Mouse (Mus musculus): ENCODE measurements around the gene Ggnbp2. TPM values are rescaled to one million over a fixed set of nuclear protein-coding genes. Genes with fewer than 3 reads are reported as not detected.
A peak's percentile ranks its signal among the peaks of the same experiment; 100 is the strongest.
"Not testable (repeated sequence)": the region's sequence is repeated elsewhere in the genome, so short reads cannot be mapped to it uniquely, and the experiment has no call there.

Ggnbp2 gene
- polyA plus RNA-seq, 1 experiment, result 44.6 TPM

GRCm38 (mm10) chr11:84855285-84855684, 15.3 kb downstream of the Ggnbp2 start:
- 90% methylated on average over 6 of the region's 6 CpGs for WGBS
- Histone ChIP-seq H3K27ac (ENCODE audit: control insufficient read depth, insufficient read depth, low read length) (no peak overlapping the region), H3K36me3 (ENCODE audit: control insufficient read depth, insufficient read depth, low read length) (peaks cover 76% of the 10 kb centered on the region), H3K4me3 (ENCODE audit: control insufficient read depth, insufficient read depth, low read length) (no peak overlapping the region), H3K4me1 (replicated peaks; ENCODE audit: control insufficient read depth, insufficient read depth, low read length) (no peaks in the 10 kb centered on the region), H3K27me3 (ENCODE audit: control insufficient read depth, insufficient read depth, low read length) (no peaks in the 10 kb centered on the region)
- TF ChIP-seq POLR2A (IDR thresholded peaks at IDR 0.05; ENCODE audit: control insufficient read depth, extremely low read depth, insufficient read depth, low read length, poor library complexity) (no peak), CTCF (IDR thresholded peaks at IDR 0.05; ENCODE audit: borderline replicate concordance, control insufficient read depth, extremely low read depth, insufficient read depth, low read length, poor library complexity) (no peak)
- DNase-seq, result no peak

- peaks cover 55% of the 10 kb centered on the region for H3K36me3 ChIP-seq (ENCODE audit: control insufficient read depth, insufficient read depth, low read length)
- TF ChIP-seq CTCF (IDR thresholded peaks at IDR 0.05; ENCODE audit: borderline replicate concordance, control insufficient read depth, extremely low read depth, insufficient read depth, low read length, poor library complexity), result no peak
- TF ChIP-seq POLR2A (IDR thresholded peaks at IDR 0.05; ENCODE audit: control insufficient read depth, extremely low read depth, insufficient read depth, low read length, poor library complexity), result no peak
- no peaks in the 10 kb centered on the region for H3K4me1 ChIP-seq (replicated peaks; ENCODE audit: control insufficient read depth, insufficient read depth, low read length)
- no peak overlapping the region for H3K27ac ChIP-seq (ENCODE audit: control insufficient read depth, insufficient read depth, low read length)
- WGBS, result 94% methylated on average over 7 of the region's 7 CpGs
- no peak for DNase-seq
- no peaks in the 10 kb centered on the region for H3K27me3 ChIP-seq (ENCODE audit: control insufficient read depth, insufficient read depth, low read length)
- no peak overlapping the region for H3K4me3 ChIP-seq (ENCODE audit: control insufficient read depth, insufficient read depth, low read length)
Measured at GRCm38 (mm10) chr11:84847475-84848090, 23.0 kb downstream of the Ggnbp2 start.

GRCm38 (mm10) chr11:84846741-84847474, 23.7 kb downstream of the Ggnbp2 start:
- WGBS, result 97% methylated on average over 15 of the region's 15 CpGs

GRCm38 (mm10) chr11:84839330-84839729, 31.3 kb downstream of the Ggnbp2 start:
- Histone ChIP-seq H3K36me3 (ENCODE audit: control insufficient read depth, insufficient read depth, low read length) (peaks cover 79% of the 10 kb centered on the region), H3K4me1 (replicated peaks; ENCODE audit: control insufficient read depth, insufficient read depth, low read length) (no peaks in the 10 kb centered on the region), H3K27me3 (ENCODE audit: control insufficient read depth, insufficient read depth, low read length) (no peaks in the 10 kb centered on the region), H3K27ac (ENCODE audit: control insufficient read depth, insufficient read depth, low read length) (no peak overlapping the region), H3K4me3 (ENCODE audit: control insufficient read depth, insufficient read depth, low read length) (no peak overlapping the region)
- 98% methylated on average over 2 of the region's 2 CpGs for WGBS
- no peak for DNase-seq
- no peak for TF ChIP-seq POLR2A (IDR thresholded peaks at IDR 0.05; ENCODE audit: control insufficient read depth, extremely low read depth, insufficient read depth, low read length, poor library complexity)
- no peak for TF ChIP-seq CTCF (IDR thresholded peaks at IDR 0.05; ENCODE audit: borderline replicate concordance, control insufficient read depth, extremely low read depth, insufficient read depth, low read length, poor library complexity)

More at GRCm38 (mm10) chr11:84846741-84847474, 23.7 kb downstream of the Ggnbp2 start:
- H3K4me3 ChIP-seq (ENCODE audit: control insufficient read depth, insufficient read depth, low read length), result no peak overlapping the region
- DNase-seq, result no peak
- H3K36me3 ChIP-seq (ENCODE audit: control insufficient read depth, insufficient read depth, low read length), result peaks cover 52% of the 10 kb centered on the region
- H3K27me3 ChIP-seq (ENCODE audit: control insufficient read depth, insufficient read depth, low read length), result no peaks in the 10 kb centered on the region
- TF ChIP-seq CTCF (IDR thresholded peaks at IDR 0.05; ENCODE audit: borderline replicate concordance, control insufficient read depth, extremely low read depth, insufficient read depth, low read length, poor library complexity), result no peak
- no peak for TF ChIP-seq POLR2A (IDR thresholded peaks at IDR 0.05; ENCODE audit: control insufficient read depth, extremely low read depth, insufficient read depth, low read length, poor library complexity)
- H3K27ac ChIP-seq (ENCODE audit: control insufficient read depth, insufficient read depth, low read length), result no peak overlapping the region
- no peaks in the 10 kb centered on the region for H3K4me1 ChIP-seq (replicated peaks; ENCODE audit: control insufficient read depth, insufficient read depth, low read length)

GRCm38 (mm10) chr11:84829495-84829894, 41.1 kb downstream of the Ggnbp2 start:
- 63% methylated on average over 11 of the region's 11 CpGs for WGBS

GRCm38 (mm10) chr11:84828516-84829399, 41.9 kb downstream of the Ggnbp2 start, which contains the start of gene Dhrs11:
Gene Dhrs11 (minus strand): TSS chr11:84828994.
- Histone ChIP-seq H3K4me3 (ENCODE audit: control insufficient read depth, insufficient read depth, low read length) (peak within 1 kb of the TSS; percentile 53), H3K4me1 (replicated peaks; ENCODE audit: control insufficient read depth, insufficient read depth, low read length) (peaks cover 15% of the 10 kb centered on the region), H3K36me3 (ENCODE audit: control insufficient read depth, insufficient read depth, low read length) (peaks cover 26% of the 10 kb centered on the region), H3K27ac (ENCODE audit: control insufficient read depth, insufficient read depth, low read length) (no peak within 1 kb of the TSS), H3K27me3 (ENCODE audit: control insufficient read depth, insufficient read depth, low read length) (no peaks in the 10 kb centered on the region)
- peak; percentile 77 for DNase-seq
- no peak for TF ChIP-seq POLR2A (IDR thresholded peaks at IDR 0.05; ENCODE audit: control insufficient read depth, extremely low read depth, insufficient read depth, low read length, poor library complexity)
- TF ChIP-seq CTCF (IDR thresholded peaks at IDR 0.05; ENCODE audit: borderline replicate concordance, control insufficient read depth, extremely low read depth, insufficient read depth, low read length, poor library complexity), result no peak
- 2% methylated on average over 62 of the region's 62 CpGs for WGBS

More at GRCm38 (mm10) chr11:84829495-84829894, 41.1 kb downstream of the Ggnbp2 start:
- not testable (repeated sequence) for DNase-seq; H3K27ac ChIP-seq (ENCODE audit: control insufficient read depth, insufficient read depth, low read length); H3K27me3 ChIP-seq (ENCODE audit: control insufficient read depth, insufficient read depth, low read length)
- Histone ChIP-seq H3K36me3 (ENCODE audit: control insufficient read depth, insufficient read depth, low read length) (peaks cover 34% of the 10 kb centered on the region), H3K4me1 (replicated peaks; ENCODE audit: control insufficient read depth, insufficient read depth, low read length) (peaks cover 15% of the 10 kb centered on the region), H3K4me3 (ENCODE audit: control insufficient read depth, insufficient read depth, low read length) (peak overlapping the region; percentile 53; the same call in 1 of the 2 replicates)
